Mouse (Mus musculus): Measurements from ENCODE around the gene Neurl4.

DNA sequence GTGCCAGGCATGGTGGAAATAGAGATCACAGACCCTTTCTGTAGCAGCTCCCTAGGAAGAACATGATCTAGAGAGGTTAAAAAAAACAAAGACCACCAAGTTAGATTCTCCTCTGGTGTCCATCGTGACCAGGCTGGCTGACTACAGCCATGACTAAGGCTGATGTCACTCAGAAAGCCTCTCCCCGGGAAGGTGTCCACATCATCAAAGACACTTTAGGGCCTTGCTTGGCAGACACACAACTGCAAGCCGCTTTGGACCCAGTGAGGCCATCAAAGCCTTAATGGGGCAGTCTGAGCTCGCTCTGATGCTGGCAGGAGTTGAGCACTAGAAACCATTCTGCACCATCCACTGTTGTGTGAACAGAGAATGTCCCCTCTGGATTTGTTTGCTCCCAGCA, 28.4 kb upstream of the Neurl4 start:
- TF ChIP-seq CTCF (IDR thresholded peaks at IDR 0.05; ENCODE audit: extremely low read depth, insufficient read length, insufficient replicate concordance, low read depth, low read length) (no peak), POLR2A (IDR thresholded peaks at IDR 0.05; ENCODE audit: low read depth, low read length) (no peak)

All from small intestine, adult 2 months (tissue).